Mouse (Mus musculus) liver, embryonic 14.5 days (tissue): ENCODE results near the gene Gm15557. TPM values are rescaled to one million over a fixed set of nuclear protein-coding genes. Genes with fewer than 3 reads are reported as not detected.

ENCODE experiments used
- ATAC-seq: fragments of 200-750 bp; cut with Nextera tagmentation; 2 replicates; pipeline ENCODE4 v1.8.0; 2017; ENCODE audit warnings: moderate number of reproducible peaks, mild to moderate bottlenecking, moderate library complexity; ENCODE audit not compliant: insufficient read depth
- DNase-seq, 3 experiments: peaks; one replicate each; pipeline ENCODE4 v3.0.0-alpha.2; 2012 to 2013; ENCODE audit warnings: low read depth in 3 of 3, low spot score in 3 of 3
- H3K27ac ChIP-seq: fragments of 300-500 bp; sonication (generic); 2 replicates; pipeline ENCODE4 v1.5.1; 2014; ENCODE audit warnings: moderate library complexity, mild to moderate bottlenecking, control low read depth, inconsistent platforms
- H3K27me3 ChIP-seq: fragments of 300-500 bp; sonication (generic); 2 replicates; pipeline ENCODE4 v1.6.1; 2014; ENCODE audit warnings: mild to moderate bottlenecking, low read length, moderate library complexity; ENCODE audit not compliant: control insufficient read depth, insufficient read depth
- H3K36me3 ChIP-seq: fragments of 300-500 bp; sonication (generic); replicated peaks from 2 replicates; pipeline ENCODE4 v1.6.1; 2014; ENCODE audit warnings: low read depth; ENCODE audit not compliant: control insufficient read depth, insufficient read depth
- H3K4me1 ChIP-seq, 2 experiments: fragments of 200-500 bp in 1 of 2; fragments of 300-500 bp in 1 of 2; sonication (generic) in 1 of 2; replicated peaks; 2 replicates each; pipeline ENCODE4 v1.6.1; 2012 to 2014; ENCODE audit warnings: antibody characterized with exemption in 1 of 2, inconsistent platforms in 1 of 2, low read length in 1 of 2; ENCODE audit not compliant: control insufficient read depth in 2 of 2, insufficient read depth in 2 of 2
- H3K4me2 ChIP-seq: fragments of 300-500 bp; sonication (generic); 2 replicates; pipeline ENCODE4 v1.6.1; 2014; ENCODE audit warnings: low read depth, mild to moderate bottlenecking, control low read depth, moderate library complexity
- H3K4me3 ChIP-seq, 2 experiments: fragments of 200-500 bp in 1 of 2; fragments of 300-500 bp in 1 of 2; sonication (generic) in 1 of 2; 2 replicates each; pipeline ENCODE4 v1.5.1; 2012 to 2014; ENCODE audit warnings: low read depth in 2 of 2, low read length in 2 of 2, mild to moderate bottlenecking in 2 of 2, control low read depth in 1 of 2, inconsistent platforms in 1 of 2, moderate library complexity in 1 of 2; ENCODE audit not compliant: insufficient read depth in 1 of 2
- H3K9ac ChIP-seq: fragments of 300-500 bp; sonication (generic); replicated peaks from 2 replicates; pipeline ENCODE4 v1.6.1; 2014; ENCODE audit warnings: mild to moderate bottlenecking, control low read depth, moderate library complexity
- H3K9me3 ChIP-seq: fragments of 300-500 bp; sonication (generic); 2 replicates; pipeline ENCODE4 v1.6.1; 2016; ENCODE audit warnings: low read length, mixed read lengths; ENCODE audit not compliant: control insufficient read depth
- CTCF ChIP-seq: IDR thresholded peaks from 2 replicates; pipeline ENCODE4 v1.5.1; 2016; ENCODE audit warnings: antibody characterized with exemption, low read depth, control low read depth
- EP300 ChIP-seq: IDR thresholded peaks from 2 replicates; pipeline ENCODE4 v1.6.1; 2016; ENCODE audit warnings: antibody characterized with exemption, low read depth
- WGBS: fragments of 180-500 bp; shearing (Covaris S2); extraction: QIAGEN DNeasy Blood & Tissue Kit; methylation state at CpG from one replicate; pipeline ENCODE4 v1.1.7; 2014; ENCODE audit not compliant: insufficient replicate concordance; 5-methylcytosine and 5-hydroxymethylcytosine counted together
- polyA plus RNA-seq, 2 experiments: library from polyadenylated mRNA; depleted of rRNA in 1 of 2; stranded (reverse) in 1 of 2; unstranded in 1 of 2; fragments of >200 nt; fragmentation: Nextera tagmentation in 1 of 2; extraction: Ambion mirVana in 1 of 2; gene quantifications; 2 replicates each; pipeline versions ENCODE4 v1.2.1 to v1.2.3; 2012 to 2014

Gene Gm15557
- polyA plus RNA-seq, 2 experiments, result not detected

DNA sequence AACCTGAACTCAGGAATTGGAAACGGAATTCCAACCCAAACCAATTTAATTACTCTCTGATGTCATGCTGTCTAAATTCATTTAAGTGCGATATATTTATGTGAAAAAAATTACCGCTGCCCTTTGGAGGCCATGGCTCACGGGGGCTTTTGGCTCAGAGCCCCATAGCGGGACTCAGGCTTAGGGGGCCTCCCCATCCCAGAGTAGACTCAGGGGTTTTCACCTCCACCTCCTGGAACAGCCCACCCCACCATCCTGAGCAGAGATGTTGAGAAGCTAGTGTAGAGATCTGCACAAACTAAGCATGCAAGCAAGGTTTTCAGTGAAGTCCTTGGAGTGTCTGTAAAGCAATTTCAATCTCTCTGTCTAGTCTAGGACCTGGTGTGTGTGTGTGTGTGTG lies 5.1 kb downstream of the Gm15557 start:
- Histone ChIP-seq H3K36me3 (no peaks in the 10 kb centered on the region), H3K27ac (no peak overlapping the region), H3K9me3 (no peaks in the 10 kb centered on the region), H3K4me2 (no peak overlapping the region), H3K4me1 (peaks cover 7 to 19% of the 10 kb centered on the region in 2 experiments; a peak in 3 of 4 replicates), H3K27me3 (no peaks in the 10 kb centered on the region), H3K9ac (no peak overlapping the region), H3K4me3 (no peak overlapping the region)
- DNase-seq, result no peak
- TF ChIP-seq EP300 (no peak), CTCF (no peak)
- ATAC-seq, result no peak
- WGBS, result 76% methylated on average over 5 of the region's 5 CpGs

DNA sequence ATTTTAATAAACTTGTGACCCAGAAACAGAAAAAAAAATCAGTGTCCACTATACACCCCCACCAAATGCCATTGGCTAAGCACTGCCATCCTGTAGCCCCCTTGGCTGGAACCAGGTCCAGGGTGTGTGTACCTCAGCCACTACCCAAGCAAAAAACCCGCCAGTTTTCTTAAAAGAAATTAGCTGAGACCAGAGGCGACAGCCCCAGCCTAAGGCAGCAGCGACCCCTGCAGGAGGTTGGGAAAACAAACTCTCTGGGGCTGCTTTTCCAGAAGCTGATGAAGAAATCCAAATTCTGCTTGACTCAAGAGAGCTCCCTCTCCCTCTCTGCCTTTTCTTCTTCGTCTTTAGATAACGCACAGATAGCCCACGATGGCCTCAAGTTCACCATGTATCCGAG lies 5.5 kb downstream of the Gm15557 start:
- Histone ChIP-seq H3K4me3 (no peak overlapping the region), H3K27ac (no peak overlapping the region), H3K36me3 (no peaks in the 10 kb centered on the region), H3K9ac (no peak overlapping the region), H3K4me1 (peaks cover 7 to 19% of the 10 kb centered on the region in 2 experiments; a peak in 3 of 4 replicates), H3K27me3 (no peaks in the 10 kb centered on the region), H3K4me2 (no peak overlapping the region), H3K9me3 (no peaks in the 10 kb centered on the region)
- DNase-seq, result peak; percentile 53 to 61 (median 54)
- peak; percentile 19; the same call in 1 of the 2 replicates for ATAC-seq
- WGBS, result 1% methylated on average over 7 of the region's 7 CpGs
- TF ChIP-seq CTCF (peak; percentile 90), EP300 (no peak)

GRCm38 (mm10) chr2:155946499-155946898 lies 6.0 kb downstream of the Gm15557 start:
- H3K9ac ChIP-seq, result no peak overlapping the region
- 53% methylated on average over 4 of the region's 4 CpGs for WGBS
- H3K36me3 ChIP-seq, result no peaks in the 10 kb centered on the region
- no peak overlapping the region for H3K4me3 ChIP-seq
- H3K27ac ChIP-seq, result no peak overlapping the region
- no peak overlapping the region for H3K4me2 ChIP-seq
- H3K27me3 ChIP-seq, result no peaks in the 10 kb centered on the region
- no peaks in the 10 kb centered on the region for H3K9me3 ChIP-seq
- ATAC-seq, result peak; percentile 10; the same call in 1 of the 2 replicates
- TF ChIP-seq EP300 (no peak), CTCF (no peak)
- peaks cover 7 to 20% of the 10 kb centered on the region in 2 experiments; a peak in 3 of 4 replicates for H3K4me1 ChIP-seq
- DNase-seq, result no peak

DNA sequence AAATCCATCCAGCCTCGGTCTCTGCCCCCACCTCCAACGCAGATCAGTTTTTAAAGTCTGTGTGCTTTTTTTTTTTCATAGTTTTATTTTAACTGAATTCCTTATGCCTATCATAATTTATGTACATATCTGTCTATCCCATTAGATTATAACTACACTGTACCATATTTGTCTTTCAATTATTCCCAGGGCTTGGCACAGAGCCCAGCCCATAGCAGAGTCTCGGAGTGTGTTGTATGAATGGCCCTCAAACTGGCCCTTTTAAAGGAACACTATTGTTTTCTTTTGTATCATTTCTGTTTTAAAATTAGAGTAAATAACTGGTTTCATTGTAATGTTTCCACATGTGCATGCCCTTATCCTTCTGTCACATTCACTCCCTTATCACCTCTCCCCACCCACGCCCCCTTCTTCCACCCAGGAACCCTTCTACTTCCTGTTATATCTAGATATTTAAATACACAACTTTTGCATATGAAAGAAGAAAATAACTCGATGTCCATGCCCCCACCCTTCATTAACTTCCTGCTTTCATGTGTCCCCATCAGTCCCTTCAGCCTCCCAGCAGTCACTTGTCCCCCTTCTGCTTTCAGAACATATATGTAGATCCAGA lies 7.0 kb downstream of the Gm15557 start:
- DNase-seq (peak; percentile 40 to 68 (median 58)), ATAC-seq (peak; percentile 74)
- TF ChIP-seq CTCF (no peak), EP300 (peak; percentile 56)
- H3K9me3 ChIP-seq, result no peaks in the 10 kb centered on the region
- 0 out of 2 replicates have a peak overlapping the region, but pooled peaks have one; percentile 4 for H3K9ac ChIP-seq
- H3K27ac ChIP-seq, result peak overlapping the region; percentile 4; the same call in 1 of the 2 replicates
- H3K4me2 ChIP-seq, result peak overlapping the region; percentile 40
- WGBS, result 44% methylated on average over 5 of the region's 5 CpGs
- no peaks in the 10 kb centered on the region for H3K36me3 ChIP-seq
- no peaks in the 10 kb centered on the region for H3K27me3 ChIP-seq
- no peak overlapping the region for H3K4me3 ChIP-seq
- H3K4me1 ChIP-seq, result peaks cover 7 to 21% of the 10 kb centered on the region in 2 experiments; a peak in 3 of 4 replicates

DNA sequence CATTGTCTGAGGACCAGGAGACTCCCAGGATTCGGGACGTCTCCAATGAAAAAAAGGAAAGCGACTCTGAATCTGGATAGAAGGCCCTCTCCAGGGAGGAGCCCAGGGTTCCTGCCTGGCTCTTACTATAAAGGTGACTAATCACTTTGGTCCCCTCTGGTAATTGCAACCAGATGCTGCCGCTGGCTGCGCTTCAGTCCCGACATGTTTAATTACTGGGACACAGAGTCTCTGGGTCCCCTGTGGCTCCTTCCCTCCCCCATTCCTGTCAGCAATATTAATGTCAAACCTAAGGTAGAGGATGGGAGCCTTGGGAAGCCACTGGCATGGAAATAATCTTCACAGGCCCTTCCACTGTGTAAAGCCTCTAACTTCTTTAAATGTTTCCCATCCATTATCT lies 8.8 kb downstream of the Gm15557 start:
- no peaks in the 10 kb centered on the region for H3K36me3 ChIP-seq
- ATAC-seq (no peak), DNase-seq (no peak)
- no peaks in the 10 kb centered on the region for H3K9me3 ChIP-seq
- H3K4me3 ChIP-seq, result no peak overlapping the region
- no peak overlapping the region for H3K4me2 ChIP-seq
- TF ChIP-seq CTCF (no peak), EP300 (no peak)
- WGBS, result 62% methylated on average over 6 of the region's 6 CpGs
- H3K27ac ChIP-seq, result no peak overlapping the region
- H3K27me3 ChIP-seq, result no peaks in the 10 kb centered on the region
- H3K9ac ChIP-seq, result no peak overlapping the region
- H3K4me1 ChIP-seq, result peaks cover 7 to 21% of the 10 kb centered on the region in 2 experiments; a peak in 3 of 4 replicates
